Mouse (Mus musculus) 3134 (cell line): Measurements from ENCODE around the gene Fmnl1.

ENCODE experiments used
- DNase-seq: peaks from one replicate; pipeline ENCODE4 v3.0.0-alpha.2; 2011; ENCODE audit warnings: low spot score; ENCODE audit not compliant: insufficient read length; ENCODE audit errors: extremely low read depth

Gene Fmnl1

GRCm38 (mm10) chr11:103170494-103171285 lies at the start of gene Fmnl1:
Fmnl1 (plus strand) TSS chr11:103171107.
- no peak for DNase-seq

GRCm38 (mm10) chr11:103131701-103132575 lies 39.0 kb upstream of the Fmnl1 start, which contains the start of gene Hexim2:
Hexim2 (plus strand) TSS chr11:103132429.
- peak; percentile 82 for DNase-seq

DNA sequence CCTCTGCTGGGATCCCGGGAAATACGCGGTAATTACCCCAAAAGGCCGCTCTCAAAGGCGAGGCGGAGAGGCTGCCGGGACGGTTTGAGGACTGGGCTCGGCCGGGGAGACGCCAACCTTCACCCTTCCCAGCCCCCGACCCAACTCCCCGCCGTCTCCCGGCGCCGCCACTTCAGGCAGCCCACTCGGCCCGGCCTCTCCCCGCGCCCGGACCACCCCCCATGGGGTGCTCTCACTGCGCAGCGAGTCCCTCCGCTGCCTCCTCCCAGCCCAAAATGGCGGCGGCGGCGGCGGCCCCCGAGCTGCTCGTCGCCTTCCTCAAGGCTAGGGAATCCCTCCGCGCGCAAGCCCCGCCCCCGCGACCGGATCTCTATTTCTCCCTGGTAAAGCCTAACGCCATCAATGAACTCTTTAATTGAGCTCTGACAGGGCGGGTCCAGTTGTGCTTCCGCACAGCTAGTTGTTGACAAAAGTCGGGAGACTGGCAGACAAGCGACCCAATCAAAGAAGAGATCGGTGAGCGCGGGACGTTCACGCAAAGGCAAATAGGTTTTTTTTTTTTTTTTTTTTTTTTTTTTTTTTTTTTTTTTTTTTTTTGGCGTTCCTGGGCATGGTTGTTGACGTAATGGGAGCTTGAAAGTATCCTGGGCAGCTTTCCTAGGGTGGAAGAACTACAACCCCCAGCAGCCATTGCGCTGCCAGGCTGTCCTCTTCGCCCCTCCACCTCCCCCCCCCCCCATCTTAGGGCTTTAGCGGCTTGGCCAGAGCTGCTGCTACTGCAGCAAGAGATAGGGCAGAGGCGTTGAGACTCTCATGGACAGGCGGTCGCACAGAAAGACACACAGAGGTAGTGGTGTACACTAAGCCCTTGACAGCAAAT lies 38.1 kb upstream of the Fmnl1 start:
- DNase-seq, result peak; percentile 99

- peak; percentile 46 for DNase-seq
These were observed 37.3 kb upstream of the Fmnl1 start for GRCm38 (mm10) chr11:103133456-103134185.

GRCm38 (mm10) chr11:103134221-103134620 lies 36.7 kb upstream of the Fmnl1 start:
- DNase-seq, result peak; percentile 76

DNA sequence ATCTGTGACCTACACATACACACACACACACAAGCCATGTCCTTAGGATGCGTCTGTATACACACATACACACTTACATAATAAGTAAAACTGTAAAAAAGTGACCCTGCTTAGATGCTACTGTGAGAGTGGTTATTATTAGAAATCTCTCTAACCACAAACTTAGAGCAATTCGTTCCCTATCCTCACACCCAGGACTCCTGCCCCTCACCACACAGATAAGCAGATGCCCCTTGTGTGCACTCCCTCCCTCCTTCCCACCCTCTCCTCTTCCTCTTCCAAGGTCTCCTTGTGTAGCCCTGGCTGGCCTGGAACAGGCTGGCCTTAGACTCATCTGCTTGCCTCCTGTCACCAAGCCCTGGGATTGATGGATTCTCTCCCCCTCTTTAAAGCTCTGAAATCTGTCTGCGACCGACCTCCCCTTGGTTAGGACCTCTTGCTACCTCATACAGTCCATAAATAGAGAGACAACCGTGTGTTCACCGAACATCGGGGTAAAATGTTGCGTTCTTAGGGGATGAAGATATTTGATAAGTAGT lies 34.8 kb upstream of the Fmnl1 start:
- no peak for DNase-seq

GRCm38 (mm10) chr11:103139951-103140762 lies 30.8 kb upstream of the Fmnl1 start:
- DNase-seq, result peak; percentile 54

GRCm38 (mm10) chr11:103140763-103141100 lies 30.2 kb upstream of the Fmnl1 start:
- DNase-seq, result peak; percentile 49

DNA sequence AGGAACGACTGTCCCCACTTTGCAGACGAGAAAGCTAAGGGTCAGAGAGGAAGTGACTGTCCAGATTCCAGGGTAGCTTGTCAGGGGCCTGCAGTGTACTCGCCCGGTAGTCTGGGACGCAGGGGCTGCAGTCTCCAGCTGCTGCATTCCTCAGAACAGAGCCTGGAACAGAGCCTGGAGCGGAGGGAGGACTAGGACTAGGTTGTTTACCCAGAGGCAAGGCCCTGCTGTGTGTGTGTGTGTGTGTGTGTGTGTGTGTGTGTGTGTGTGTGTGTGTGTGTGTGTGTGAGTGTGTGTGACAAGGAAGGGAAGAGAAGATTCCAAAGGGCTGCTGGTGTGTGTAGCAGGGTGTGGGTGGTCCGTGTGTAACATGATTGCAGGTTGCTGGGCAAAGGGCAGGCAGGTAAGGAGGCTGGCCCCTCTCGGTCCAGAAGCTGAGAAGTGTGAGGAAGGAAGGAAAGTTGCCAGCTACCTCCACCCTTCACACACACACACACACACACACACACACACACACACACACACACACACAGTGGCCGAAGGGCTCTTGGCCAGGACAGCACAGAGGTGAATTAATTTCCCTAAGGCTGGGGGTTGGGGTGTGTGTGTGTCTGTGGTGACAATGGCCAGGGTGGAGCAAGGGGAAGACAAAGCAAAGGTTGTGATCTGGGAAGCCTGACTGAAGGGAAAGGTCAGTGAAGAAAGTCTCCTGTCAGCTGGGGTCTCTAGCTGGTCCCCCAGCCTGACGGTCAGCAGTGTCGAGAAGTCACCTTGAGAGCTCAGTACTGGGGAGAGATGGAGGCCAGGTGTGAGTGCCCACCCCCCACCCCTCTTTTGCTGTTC lies 29.6 kb upstream of the Fmnl1 start:
- DNase-seq, result peak; percentile 70

GRCm38 (mm10) chr11:103141944-103142255 lies 29.0 kb upstream of the Fmnl1 start:
- DNase-seq, result no peak

DNA sequence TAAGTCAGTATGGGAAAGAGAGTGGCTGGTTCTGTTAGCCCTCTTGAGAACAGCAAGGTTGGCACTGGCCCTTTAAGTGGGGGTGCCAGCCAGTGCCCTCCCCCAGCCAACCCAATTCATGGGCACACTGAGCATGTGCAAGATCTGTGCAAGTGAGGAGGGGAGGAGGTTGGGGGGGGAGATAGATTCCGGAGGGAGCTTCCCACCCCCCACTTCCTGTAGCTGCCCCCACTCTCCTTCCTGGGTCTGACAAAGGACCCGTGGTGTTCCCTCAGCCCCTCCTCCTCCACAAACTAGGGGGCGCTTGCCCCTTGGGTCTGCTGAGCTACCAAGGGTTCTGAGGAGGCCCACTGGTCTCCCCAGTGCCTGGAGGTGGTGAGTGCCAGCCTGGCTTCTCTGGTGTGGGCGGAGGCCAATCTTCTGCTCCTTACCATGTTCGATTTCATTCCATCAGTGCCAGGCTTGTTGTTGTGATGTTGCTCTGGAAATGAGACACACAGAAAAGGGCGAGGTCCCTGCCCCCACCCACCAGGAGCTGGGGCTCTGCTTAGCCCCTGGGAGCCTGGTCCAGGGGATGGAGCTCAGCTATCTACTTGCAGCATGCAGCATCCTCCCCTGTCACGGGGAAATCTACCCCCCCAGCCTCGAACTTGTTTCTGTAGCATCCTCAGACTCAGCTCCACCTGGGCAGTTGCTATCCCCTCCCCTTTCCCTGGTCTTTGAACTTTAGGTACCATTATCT lies 28.3 kb upstream of the Fmnl1 start:
- peak; percentile 73 for DNase-seq

GRCm38 (mm10) chr11:103144309-103145285 lies 26.3 kb upstream of the Fmnl1 start:
- peak; percentile 75 for DNase-seq

DNA sequence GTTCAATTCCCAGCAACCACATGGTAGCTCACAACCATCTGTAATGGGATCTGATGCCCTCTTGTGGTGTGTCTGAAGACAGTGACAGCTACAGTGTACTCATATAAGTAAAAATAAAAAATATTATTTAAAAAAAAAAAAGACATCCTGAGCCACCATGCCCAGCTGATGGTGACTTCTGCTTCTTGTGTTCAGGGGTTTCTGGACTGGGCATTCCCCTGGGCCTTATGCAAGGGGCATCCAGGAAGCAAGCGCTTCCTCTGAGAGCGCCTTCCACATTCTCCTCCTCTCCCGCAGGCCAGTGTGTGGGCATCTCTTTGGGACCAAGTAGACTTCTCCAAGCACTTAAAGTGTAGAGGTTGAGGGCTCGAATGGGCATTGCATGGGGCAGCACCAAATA lies 24.5 kb upstream of the Fmnl1 start:
- no peak for DNase-seq

DNA sequence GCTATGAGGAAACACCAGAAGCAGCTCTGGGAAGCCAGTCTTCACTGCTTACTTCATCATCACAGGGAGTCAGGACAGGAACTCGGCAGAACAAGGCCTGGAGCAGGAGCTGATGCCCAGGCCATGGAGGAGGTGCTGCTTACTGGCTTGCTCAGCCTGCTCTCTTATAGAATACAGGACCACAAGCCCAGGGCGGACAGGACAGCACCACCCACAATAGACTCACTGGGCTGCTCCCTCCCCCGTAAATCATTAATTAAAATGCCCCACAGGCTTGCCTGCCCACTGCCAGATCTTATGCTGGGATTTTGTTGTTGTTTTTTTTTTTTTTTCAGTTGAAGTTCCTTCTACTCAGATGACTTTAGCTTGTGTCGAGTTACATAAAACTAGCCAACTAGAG lies 23.1 kb upstream of the Fmnl1 start:
- no peak for DNase-seq

- no peak for DNase-seq
These were observed 21.1 kb upstream of the Fmnl1 start for GRCm38 (mm10) chr11:103149771-103150170.
